Mouse (Mus musculus) kidney, adult 2 months (tissue): ENCODE results near the gene Tsga10ip.

Experiments
- CTCF ChIP-seq: fragments of 200-500 bp; conservative IDR thresholded peaks from 2 replicates; pipeline ENCODE4 v1.5.1; 2011; ENCODE audit warnings: low read depth, mild to moderate bottlenecking, control low read depth, low read length, moderate library complexity, mixed read lengths; ENCODE audit not compliant: insufficient read depth, insufficient read length
- POLR2A ChIP-seq: fragments of 200-500 bp; IDR thresholded peaks from one replicate; pipeline ENCODE4 v1.6.1; 2011; ENCODE audit warnings: low read depth, low read length, control low read depth

DNA sequence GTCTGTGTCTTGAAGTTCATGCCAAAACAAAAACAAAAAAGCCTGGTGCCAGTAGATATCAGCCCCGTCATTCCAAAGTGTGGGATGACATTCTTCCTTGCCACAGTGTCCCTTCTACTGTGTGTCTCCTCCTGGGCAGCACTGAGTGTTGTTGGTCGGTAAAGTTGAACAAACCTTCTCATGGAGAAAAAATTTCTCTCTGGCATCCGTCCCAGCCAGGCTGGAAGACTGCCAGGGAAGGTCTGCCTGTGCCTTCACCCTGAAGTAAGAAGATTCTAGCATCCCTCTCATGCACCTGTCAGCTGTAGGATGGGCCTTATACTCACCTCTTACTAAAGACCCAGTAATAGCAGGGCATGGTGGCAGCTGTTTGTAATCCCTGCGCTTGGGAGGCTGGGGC lies 9.4 kb downstream of the Tsga10ip start:
- TF ChIP-seq CTCF: no peak
- no peak for TF ChIP-seq POLR2A
